Mouse (Mus musculus): Measurements from ENCODE around the gene Nlrp3. TPM values are rescaled to one million over a fixed set of nuclear protein-coding genes. Genes with fewer than 3 reads are reported as not detected.

Nlrp3 gene
- polyA plus RNA-seq, 1 experiment from 2014 or later: 0.04 TPM

GRCm38 (mm10) chr11:59596091-59596490 lies 54.7 kb downstream of the Nlrp3 start:
- WGBS: 60% methylated on average over 4 of the region's 4 CpGs

GRCm38 (mm10) chr11:59596950-59597349 lies 55.6 kb downstream of the Nlrp3 start:
- no peak overlapping the region for H3K27ac ChIP-seq
- H3K36me3 ChIP-seq (replicated peaks): no peaks in the 10 kb centered on the region
- DNase-seq (ENCODE audit: extremely low spot score, low spot score): no peak
- no peaks in the 10 kb centered on the region for H3K4me1 ChIP-seq
- no peaks in the 10 kb centered on the region for H3K9me3 ChIP-seq
- 88% methylated on average over 8 of the region's 8 CpGs for WGBS
- no peak overlapping the region for H3K4me3 ChIP-seq
- H3K27me3 ChIP-seq (ENCODE audit: poor library complexity, severe bottlenecking): no peaks in the 10 kb centered on the region

More at GRCm38 (mm10) chr11:59596091-59596490, 54.7 kb downstream of the Nlrp3 start:
- Histone ChIP-seq H3K4me1 (no peaks in the 10 kb centered on the region), H3K27ac (no peak overlapping the region), H3K4me3 (no peak overlapping the region), H3K9me3 (no peaks in the 10 kb centered on the region), H3K27me3 (ENCODE audit: poor library complexity, severe bottlenecking) (no peaks in the 10 kb centered on the region), H3K36me3 (replicated peaks) (no peaks in the 10 kb centered on the region)
- no peak for DNase-seq (ENCODE audit: extremely low spot score, low spot score)

- Histone ChIP-seq H3K4me3 (no peak overlapping the region), H3K27me3 (ENCODE audit: poor library complexity, severe bottlenecking) (no peaks in the 10 kb centered on the region), H3K27ac (no peak overlapping the region), H3K9me3 (no peaks in the 10 kb centered on the region), H3K4me1 (no peaks in the 10 kb centered on the region), H3K36me3 (replicated peaks) (no peaks in the 10 kb centered on the region)
- no peak for DNase-seq (ENCODE audit: extremely low spot score, low spot score)
- 76% methylated on average over 7 of the region's 7 CpGs for WGBS
Observed at GRCm38 (mm10) chr11:59599211-59599610, 57.8 kb downstream of the Nlrp3 start.

- Histone ChIP-seq H3K4me1 (no peaks in the 10 kb centered on the region), H3K9me3 (no peaks in the 10 kb centered on the region), H3K27ac (no peak overlapping the region), H3K36me3 (replicated peaks) (no peaks in the 10 kb centered on the region), H3K4me3 (no peak overlapping the region), H3K27me3 (ENCODE audit: poor library complexity, severe bottlenecking) (no peaks in the 10 kb centered on the region)
- WGBS: 94% methylated on average over 3 of the region's 3 CpGs
- DNase-seq (ENCODE audit: extremely low spot score, low spot score): no peak
Observed at GRCm38 (mm10) chr11:59600872-59601271, 59.5 kb downstream of the Nlrp3 start.

GRCm38 (mm10) chr11:59602287-59602686 lies 60.9 kb downstream of the Nlrp3 start:
- Histone ChIP-seq H3K27ac (no peak overlapping the region), H3K36me3 (replicated peaks) (no peaks in the 10 kb centered on the region), H3K9me3 (no peaks in the 10 kb centered on the region), H3K4me1 (no peaks in the 10 kb centered on the region), H3K4me3 (no peak overlapping the region), H3K27me3 (ENCODE audit: poor library complexity, severe bottlenecking) (no peaks in the 10 kb centered on the region)
- WGBS: 82% methylated on average over 1 of the region's 1 CpGs
- no peak for DNase-seq (ENCODE audit: extremely low spot score, low spot score)

- H3K4me1 ChIP-seq: no peaks in the 10 kb centered on the region
- H3K36me3 ChIP-seq (replicated peaks): no peaks in the 10 kb centered on the region
- H3K9me3 ChIP-seq: no peaks in the 10 kb centered on the region
- H3K27ac ChIP-seq: no peak overlapping the region
- H3K4me3 ChIP-seq: no peak overlapping the region
- no peaks in the 10 kb centered on the region for H3K27me3 ChIP-seq (ENCODE audit: poor library complexity, severe bottlenecking)
- WGBS: 89% methylated on average over 5 of the region's 5 CpGs
- no peak for DNase-seq (ENCODE audit: extremely low spot score, low spot score)
Observed at GRCm38 (mm10) chr11:59611646-59612045, 70.3 kb downstream of the Nlrp3 start.

GRCm38 (mm10) chr11:59614120-59614519 lies 72.8 kb downstream of the Nlrp3 start:
- DNase-seq (ENCODE audit: extremely low spot score, low spot score): no peak
- H3K4me1 ChIP-seq: no peaks in the 10 kb centered on the region
- WGBS: 71% methylated on average over 4 of the region's 4 CpGs
- no peak overlapping the region for H3K4me3 ChIP-seq
- H3K27ac ChIP-seq: no peak overlapping the region
- no peaks in the 10 kb centered on the region for H3K27me3 ChIP-seq (ENCODE audit: poor library complexity, severe bottlenecking)
- no peaks in the 10 kb centered on the region for H3K36me3 ChIP-seq (replicated peaks)
- no peaks in the 10 kb centered on the region for H3K9me3 ChIP-seq

Other genes starting within 250 kb of the Nlrp3 start
- 9.9 and 10.9 TPM in 2 replicates for gene Wnt9a, start 234.6 kb upstream of the Nlrp3 start, polyA plus RNA-seq (2016; fragmentation: Nextera tagmentation; extraction: Ambion mirVana)
- gene Prss38, start 165.9 kb upstream of the Nlrp3 start, polyA plus RNA-seq (2016; fragmentation: Nextera tagmentation; extraction: Ambion mirVana): not detected in 2 replicates
- 19.7 and 20.9 TPM in 2 replicates for gene Jmjd4, start 91.5 kb upstream of the Nlrp3 start, polyA plus RNA-seq (2016; fragmentation: Nextera tagmentation; extraction: Ambion mirVana)
- 111 and 114 TPM in 2 replicates for gene Snap47, start 90.4 kb upstream of the Nlrp3 start, polyA plus RNA-seq (2016; fragmentation: Nextera tagmentation; extraction: Ambion mirVana)
- 8.9 and 9.3 TPM in 2 replicates for gene Zfp867, start 69.1 kb upstream of the Nlrp3 start, polyA plus RNA-seq (2016; fragmentation: Nextera tagmentation; extraction: Ambion mirVana)
- gene Zkscan17, start 14.8 kb upstream of the Nlrp3 start, polyA plus RNA-seq (2016; fragmentation: Nextera tagmentation; extraction: Ambion mirVana): 43.1 and 44.2 TPM in 2 replicates
- gene Olfr222, start 34.7 kb downstream of the Nlrp3 start, polyA plus RNA-seq (2016; fragmentation: Nextera tagmentation; extraction: Ambion mirVana): not detected in 2 replicates
- not detected in 2 replicates for gene Olfr223, start 51.7 kb downstream of the Nlrp3 start, polyA plus RNA-seq (2016; fragmentation: Nextera tagmentation; extraction: Ambion mirVana)
- 24.8 and 28.3 TPM in 2 replicates for gene Mprip, start 119.7 kb downstream of the Nlrp3 start, polyA plus RNA-seq (2016; fragmentation: Nextera tagmentation; extraction: Ambion mirVana)
- 3.8 TPM in 2 replicates for gene Pld6, start 246.1 kb downstream of the Nlrp3 start, polyA plus RNA-seq (2016; fragmentation: Nextera tagmentation; extraction: Ambion mirVana)

All from forebrain, embryonic 10.5 days (tissue).